Mouse (Mus musculus): ENCODE data around the gene Clec2d.
A peak's percentile ranks its signal among the peaks of the same experiment; 100 is the strongest.
"Not testable (repeated sequence)": the region's sequence is repeated elsewhere in the genome, so short reads cannot be mapped to it uniquely, and the experiment has no call there.

The Clec2d gene

GRCm38 (mm10) chr6:129180403-129181169 is at the start of gene Clec2d:
TSS of gene Clec2d (plus strand) at chr6:129180615.
- peak; percentile 48 for DNase-seq (ENCODE audit: low read depth, low spot score)

- no peak for DNase-seq (ENCODE audit: low read depth, low spot score)
These were observed 47.6 kb upstream of the Clec2d start for GRCm38 (mm10) chr6:129132604-129133341.

GRCm38 (mm10) chr6:129146812-129147211 is 33.6 kb upstream of the Clec2d start:
- DNase-seq (ENCODE audit: low read depth, low spot score) = no peak

- no peak for DNase-seq (ENCODE audit: low read depth, low spot score)
These were observed 20.3 kb upstream of the Clec2d start for GRCm38 (mm10) chr6:129160103-129160502.

- no peak for DNase-seq (ENCODE audit: low read depth, low spot score)
These were observed 19.3 kb upstream of the Clec2d start for GRCm38 (mm10) chr6:129161136-129161535.

- peak; percentile 25 for DNase-seq (ENCODE audit: low read depth, low spot score)
These were observed 18.5 kb upstream of the Clec2d start for GRCm38 (mm10) chr6:129161951-129162350.

GRCm38 (mm10) chr6:129162587-129163159 is 17.7 kb upstream of the Clec2d start:
- no peak for DNase-seq (ENCODE audit: low read depth, low spot score)

- DNase-seq (ENCODE audit: low read depth, low spot score) = no peak
These were observed 16.8 kb upstream of the Clec2d start for GRCm38 (mm10) chr6:129163606-129164005.

- no peak for DNase-seq (ENCODE audit: low read depth, low spot score)
These were observed 9.5 kb upstream of the Clec2d start for GRCm38 (mm10) chr6:129170925-129171324.

GRCm38 (mm10) chr6:129171675-129172074 is 8.7 kb upstream of the Clec2d start:
- DNase-seq (ENCODE audit: low read depth, low spot score) = no peak

- DNase-seq (ENCODE audit: low read depth, low spot score) = no peak
These were observed 5.6 kb upstream of the Clec2d start for GRCm38 (mm10) chr6:129174836-129175235.

GRCm38 (mm10) chr6:129175612-129176011 is 4.8 kb upstream of the Clec2d start:
- DNase-seq (ENCODE audit: low read depth, low spot score) = no peak

- DNase-seq (ENCODE audit: low read depth, low spot score) = no peak
These were observed 3.8 kb upstream of the Clec2d start for GRCm38 (mm10) chr6:129176621-129177020.

GRCm38 (mm10) chr6:129179281-129179680 is 1.1 kb upstream of the Clec2d start:
- no peak for DNase-seq (ENCODE audit: low read depth, low spot score)

GRCm38 (mm10) chr6:129179831-129180230 is 584 bp upstream of the Clec2d start:
- not testable (repeated sequence) for DNase-seq (ENCODE audit: low read depth, low spot score)

GRCm38 (mm10) chr6:129181249-129181648 is 834 bp downstream of the Clec2d start:
- DNase-seq (ENCODE audit: low read depth, low spot score) = no peak

GRCm38 (mm10) chr6:129181683-129182082 is 1.3 kb downstream of the Clec2d start:
- DNase-seq (ENCODE audit: low read depth, low spot score) = no peak

- no peak for DNase-seq (ENCODE audit: low read depth, low spot score)
These were observed 2.1 kb downstream of the Clec2d start for GRCm38 (mm10) chr6:129182518-129182917.

GRCm38 (mm10) chr6:129184001-129184400 is 3.6 kb downstream of the Clec2d start:
- DNase-seq (ENCODE audit: low read depth, low spot score) = not testable (repeated sequence)

GRCm38 (mm10) chr6:129184788-129185187 is 4.4 kb downstream of the Clec2d start:
- DNase-seq (ENCODE audit: low read depth, low spot score) = no peak

- no peak for DNase-seq (ENCODE audit: low read depth, low spot score)
These were observed 5.6 kb downstream of the Clec2d start for GRCm38 (mm10) chr6:129186022-129186421.

GRCm38 (mm10) chr6:129186457-129187199 is 6.2 kb downstream of the Clec2d start:
- DNase-seq (ENCODE audit: low read depth, low spot score) = no peak

Measured in retina, postnatal 7 days (tissue).